Mouse (Mus musculus) T-helper 2 cell (primary cell): ENCODE results near the gene Nfrkb.

ENCODE experiments used
- in situ Hi-C: fragments of 300-600 bp; cut with MboI, MseI; formaldehyde crosslinking; loops from one replicate; pipeline ENCODE4 v1.15.1; 2025; ENCODE audit warnings: high pct_unique_total_duplicates

Nfrkb gene

DNA sequence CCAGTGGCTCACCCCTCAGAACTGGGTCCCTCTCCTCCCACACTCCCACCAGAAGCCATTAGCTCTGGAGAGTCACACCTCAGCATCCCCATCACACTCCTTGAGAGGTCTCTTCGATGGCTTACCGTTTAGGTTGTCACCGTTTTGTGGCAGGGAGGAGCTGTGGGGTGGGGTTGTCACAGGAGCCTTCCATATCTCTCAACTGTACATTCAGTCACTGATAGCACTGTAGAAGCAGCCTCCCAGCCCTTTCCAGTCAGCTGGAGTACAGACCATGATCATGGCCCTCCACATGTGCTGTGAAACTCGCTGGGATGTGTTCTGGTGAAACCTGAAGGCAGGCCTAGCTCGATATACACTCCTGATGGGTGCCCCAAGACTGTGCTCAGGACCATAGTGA, 36.2 kb downstream of the Nfrkb start:
- in situ Hi-C loops = loop anchor here (25.0 kb wide), 1 partner anchor 985 kb away; the partner anchor contains the start of gene Snx19

- in situ Hi-C loops = no loop called here
Measured at GRCm38 (mm10) chr9:31428971-31429370, 43.0 kb downstream of the Nfrkb start.

DNA sequence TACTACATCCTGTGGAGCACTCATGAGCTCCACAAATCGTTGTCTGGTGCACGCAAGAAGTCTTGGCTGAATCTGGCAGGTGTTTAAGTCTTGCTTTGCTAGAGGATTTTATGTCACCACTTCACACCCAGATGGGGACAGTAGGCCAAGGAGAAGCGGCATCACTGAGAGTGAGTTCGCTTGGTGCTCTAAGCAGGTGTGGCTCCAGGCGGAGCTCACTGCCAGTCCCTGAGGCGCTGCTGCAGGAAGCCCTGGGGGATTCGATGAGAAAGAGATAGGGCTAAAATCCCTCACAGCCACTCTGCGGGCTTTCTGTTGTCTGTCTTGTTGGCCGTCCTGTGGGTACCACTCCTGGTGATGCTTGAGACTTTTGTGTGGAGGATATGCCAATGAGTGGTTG, 44.0 kb downstream of the Nfrkb start:
- in situ Hi-C loops = no loop called here

DNA sequence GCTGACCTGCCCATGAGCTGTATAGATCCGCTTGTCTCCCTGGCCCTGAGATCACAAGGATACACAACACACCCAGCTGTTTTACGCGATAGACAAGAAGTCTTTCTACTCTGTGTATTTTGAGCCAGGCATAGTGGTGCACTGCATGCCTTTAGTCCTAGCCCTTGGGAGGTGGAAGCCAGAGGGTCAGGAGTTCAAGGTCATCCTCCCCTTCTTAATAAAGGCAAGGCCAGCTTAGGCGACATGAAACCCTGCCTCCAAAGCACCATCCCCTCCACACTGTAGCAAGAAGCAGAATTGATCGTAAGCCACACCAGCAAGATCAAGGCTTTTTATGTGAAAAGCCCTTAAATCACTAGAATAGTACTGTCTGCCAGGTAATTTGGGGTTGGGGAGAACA, 45.8 kb downstream of the Nfrkb start:
- in situ Hi-C loops = no loop called here

GRCm38 (mm10) chr9:31432336-31432975, 46.5 kb downstream of the Nfrkb start:
- in situ Hi-C loops = no loop called here

- in situ Hi-C loops = no loop called here
Measured at GRCm38 (mm10) chr9:31433431-31433830, 47.4 kb downstream of the Nfrkb start.

DNA sequence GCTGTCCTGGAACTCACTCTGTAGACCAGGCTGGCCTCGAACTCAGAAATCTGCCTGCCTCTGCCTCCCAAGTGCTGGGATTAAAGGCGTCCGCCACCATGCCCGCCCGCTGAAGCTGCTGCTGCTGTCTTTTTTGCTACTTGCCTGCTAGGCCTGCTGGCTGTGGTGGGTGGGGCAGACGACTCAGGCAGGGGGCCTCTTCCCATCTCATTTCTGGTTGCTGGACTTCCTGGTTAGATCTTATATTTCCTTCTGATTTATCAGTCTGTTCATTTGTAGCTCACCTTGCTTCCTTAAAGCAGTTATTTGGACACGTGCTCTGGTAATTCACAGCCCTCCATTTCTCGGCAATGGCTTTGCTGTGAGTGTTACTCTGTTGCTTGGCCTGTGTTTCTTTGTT, 49.4 kb downstream of the Nfrkb start:
- in situ Hi-C loops = no loop called here

- in situ Hi-C loops = no loop called here
Measured at GRCm38 (mm10) chr9:31437861-31438260, 51.9 kb downstream of the Nfrkb start.

- in situ Hi-C loops = no loop called here
Measured at GRCm38 (mm10) chr9:31438834-31439233, 52.8 kb downstream of the Nfrkb start.

DNA sequence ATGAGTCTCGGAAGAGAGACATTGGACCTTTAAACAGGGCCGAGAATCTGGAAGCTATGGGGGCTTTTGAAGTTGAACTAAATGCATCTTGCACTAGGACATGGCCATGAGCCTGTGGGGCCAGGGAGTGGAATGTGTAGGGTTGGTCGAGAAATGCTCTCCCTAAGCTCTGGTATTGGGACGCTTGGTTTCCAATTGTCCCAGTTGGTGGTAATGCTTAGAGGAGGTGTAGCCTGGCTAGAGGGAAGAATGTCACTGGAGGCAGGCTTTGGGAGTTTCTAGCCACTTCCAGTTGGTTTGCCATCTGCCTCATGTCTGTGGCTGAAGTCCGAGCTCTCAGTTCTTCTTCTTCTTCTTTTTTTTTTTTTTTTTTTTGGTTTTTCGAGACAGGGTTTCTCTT, 53.3 kb downstream of the Nfrkb start:
- in situ Hi-C loops = no loop called here

GRCm38 (mm10) chr9:31440366-31440765, 54.4 kb downstream of the Nfrkb start:
- in situ Hi-C loops = no loop called here

DNA sequence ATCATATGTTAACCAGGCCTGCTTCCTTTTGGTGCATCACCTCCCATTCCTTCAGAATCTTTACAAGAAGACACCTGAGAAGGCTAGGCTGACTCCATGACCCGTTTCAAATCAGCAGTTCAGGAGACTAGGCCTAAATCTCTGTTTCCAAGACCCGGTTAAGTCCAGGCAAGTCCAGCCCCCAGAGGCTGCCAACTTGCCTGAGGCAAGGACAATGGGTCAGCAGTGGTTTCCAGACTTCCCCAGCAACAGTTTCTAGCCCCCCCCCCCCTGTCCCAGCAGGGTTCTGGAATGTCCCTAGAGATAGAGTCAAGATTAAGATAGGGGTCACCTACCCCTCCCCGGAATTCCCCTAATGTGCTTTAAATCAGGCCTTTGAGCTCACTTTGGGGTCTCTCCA, 55.5 kb downstream of the Nfrkb start:
- in situ Hi-C loops = no loop called here

DNA sequence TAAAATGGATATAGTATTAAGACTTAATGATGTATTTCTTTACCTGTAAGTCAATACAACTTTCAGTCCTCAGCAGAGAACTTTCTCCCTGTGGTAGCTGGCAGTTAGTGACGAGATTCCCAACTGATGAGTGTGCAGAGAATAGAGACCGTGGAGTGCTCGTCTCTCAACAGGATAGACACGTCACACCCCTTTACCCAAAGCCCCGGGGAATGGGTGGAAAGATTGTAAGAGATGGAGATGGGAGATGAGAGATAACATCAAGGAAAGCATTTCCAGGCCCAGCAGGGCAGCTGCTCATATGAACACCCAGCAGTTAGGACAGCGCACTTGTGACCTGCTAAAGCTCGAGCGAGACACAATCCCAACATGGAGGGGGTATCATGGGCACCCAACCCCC, 58.2 kb downstream of the Nfrkb start:
- in situ Hi-C loops = no loop called here

- in situ Hi-C loops = no loop called here
Measured at GRCm38 (mm10) chr9:31449145-31449772, 63.3 kb downstream of the Nfrkb start.

GRCm38 (mm10) chr9:31452166-31452565, 66.2 kb downstream of the Nfrkb start:
- in situ Hi-C loops = no loop called here

DNA sequence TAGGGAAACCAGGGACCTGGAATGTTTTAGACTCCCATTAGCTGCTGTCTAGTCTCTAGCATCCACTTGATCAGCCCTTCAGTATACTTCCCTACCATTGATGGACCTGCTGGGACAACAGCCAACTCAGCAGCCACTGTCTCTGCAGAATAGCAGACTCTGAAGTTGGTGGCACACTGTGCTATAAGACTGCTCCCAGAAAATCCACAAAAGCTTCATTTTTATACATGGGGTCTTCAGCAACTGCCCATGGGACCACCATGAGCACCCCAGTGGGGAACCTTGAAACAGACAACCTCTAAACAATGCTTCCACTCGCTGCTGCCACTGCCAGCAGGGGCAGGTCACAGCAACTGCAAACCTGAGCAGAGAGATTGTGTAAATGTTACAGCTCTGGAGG, 68.4 kb downstream of the Nfrkb start:
- in situ Hi-C loops = no loop called here

- in situ Hi-C loops = no loop called here
Measured at GRCm38 (mm10) chr9:31463190-31463589, 77.2 kb downstream of the Nfrkb start.

DNA sequence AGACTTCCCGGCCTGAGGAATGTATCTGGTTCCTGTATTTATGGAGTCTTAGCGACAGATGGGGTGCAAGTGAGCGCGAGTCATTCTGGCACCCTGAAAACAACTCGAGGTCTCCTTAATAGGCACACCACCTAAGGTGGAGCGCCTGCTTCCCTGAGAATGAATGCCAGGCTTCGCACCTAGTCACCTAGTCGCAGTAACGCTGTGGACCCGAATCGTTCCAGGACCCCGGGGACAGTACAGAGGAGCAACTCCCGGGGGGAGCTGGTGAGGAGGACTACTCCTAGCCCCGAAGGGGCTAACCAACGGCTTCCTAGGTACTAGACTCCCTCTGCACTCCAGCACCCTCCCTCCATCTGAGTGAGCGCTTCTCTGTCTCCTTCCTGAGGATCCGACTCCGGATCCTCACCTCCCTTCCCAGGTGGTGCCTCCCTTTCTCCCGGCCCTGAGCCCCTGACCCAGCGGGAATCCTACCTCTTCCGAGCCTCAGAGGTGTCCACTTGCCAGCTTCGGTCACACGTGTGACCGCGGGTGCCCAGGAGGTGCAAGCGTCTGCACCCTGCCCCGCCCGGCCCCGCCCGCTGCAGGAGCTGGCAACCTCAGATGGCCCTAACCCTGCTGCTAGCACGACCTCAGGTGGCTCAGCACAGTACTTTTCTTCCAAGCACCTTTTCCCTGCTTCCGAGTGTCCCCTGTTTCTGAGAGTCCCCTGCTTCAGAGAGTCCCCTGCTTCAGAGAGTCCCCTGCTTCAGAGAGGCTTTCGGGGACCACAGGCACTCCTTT, 77.9 kb downstream of the Nfrkb start, which contains the start of gene Tmem45b:
Gene Tmem45b, minus strand, starts transcription at position 771 of the 783 bp plus-strand sequence.
- in situ Hi-C loops = no loop called here
